Mouse (Mus musculus): ENCODE data around the gene Fam83c. TPM values are rescaled to one million over a fixed set of nuclear protein-coding genes. Genes with fewer than 3 reads are reported as not detected.
A peak's percentile ranks its signal among the peaks of the same experiment; 100 is the strongest.
"Not testable (repeated sequence)": the region's sequence is repeated elsewhere in the genome, so short reads cannot be mapped to it uniquely, and the experiment has no call there.

Fam83c gene
- total RNA-seq (2015) (not detected in 2 replicates), total RNA-seq (2017) (not detected in 2 replicates)

DNA sequence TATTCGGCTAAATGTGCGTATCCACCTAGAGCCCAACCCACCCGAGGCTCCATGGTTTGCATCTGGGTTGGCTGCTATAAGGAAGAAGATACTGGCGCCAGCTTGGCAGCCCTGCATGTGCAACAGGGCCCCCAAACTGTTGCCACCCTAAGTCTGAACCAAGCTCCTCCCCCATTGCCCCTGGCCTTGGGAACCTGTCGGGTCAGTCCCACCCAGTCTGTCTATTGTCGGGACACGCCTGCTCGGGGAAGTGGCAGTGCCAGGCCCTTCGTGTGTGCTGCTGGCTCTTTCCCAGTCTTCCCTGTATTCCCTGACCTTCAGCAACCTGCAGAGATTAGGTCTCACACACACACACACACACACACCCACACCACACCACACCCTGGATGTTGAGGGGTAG lies at the start of gene Fam83c:
Gene Fam83c, minus strand, starts transcription at position 123 of the 400 bp plus-strand sequence.
- ATAC-seq (ENCODE audit: poor library complexity, severe bottlenecking), result no peak

GRCm38 (mm10) chr2:155882087-155882486 lies 47.4 kb upstream of the Fam83c start:
- no peak for ATAC-seq (ENCODE audit: poor library complexity, severe bottlenecking)

DNA sequence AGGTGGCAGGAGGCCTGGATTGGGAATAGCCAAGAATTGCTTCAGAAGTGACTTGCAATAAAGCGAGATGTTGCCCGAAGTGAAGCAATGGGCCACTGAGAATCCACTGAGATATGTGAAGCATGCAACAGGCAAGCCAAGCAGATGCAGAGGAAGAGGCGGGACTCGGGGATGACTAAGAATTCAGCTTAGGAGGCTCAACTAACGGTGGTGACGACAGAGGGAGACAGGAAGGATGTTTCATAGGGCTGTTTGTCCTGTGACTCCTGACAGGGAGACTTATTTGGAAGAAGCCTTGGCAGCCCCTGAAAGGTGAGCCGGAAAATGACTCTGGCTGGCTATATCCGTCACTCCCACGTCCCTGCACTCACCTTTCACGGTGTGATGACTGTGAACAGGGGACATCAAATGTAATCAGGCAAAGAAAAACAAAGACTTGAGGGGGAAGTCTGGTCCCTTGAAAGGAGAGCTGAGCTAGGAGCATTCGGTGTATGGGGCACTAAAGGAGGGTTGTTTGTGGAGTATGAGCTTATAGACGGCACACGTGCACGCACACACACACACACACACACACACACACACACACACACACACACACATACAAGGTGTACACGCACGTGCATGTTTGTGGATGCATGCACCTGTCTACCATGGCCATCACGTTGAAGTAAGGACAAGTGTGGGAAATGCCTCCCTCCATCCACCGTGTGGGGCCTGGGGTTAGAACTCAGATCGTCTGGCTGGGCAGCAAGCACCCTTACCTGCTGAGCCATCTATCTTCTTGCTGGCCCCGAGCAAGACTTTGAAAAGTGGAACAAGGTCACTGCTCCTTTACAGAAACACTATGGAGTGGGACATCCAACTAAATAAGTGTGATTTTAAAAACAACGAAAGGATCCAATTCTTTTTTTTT lies 44.6 kb upstream of the Fam83c start:
- peak; percentile 95 for ATAC-seq (ENCODE audit: poor library complexity, severe bottlenecking)

GRCm38 (mm10) chr2:155873636-155874035 lies 39.0 kb upstream of the Fam83c start:
- no peak for ATAC-seq (ENCODE audit: poor library complexity, severe bottlenecking)

- no peak for ATAC-seq (ENCODE audit: poor library complexity, severe bottlenecking)
Observed at GRCm38 (mm10) chr2:155872930-155873507, 38.4 kb upstream of the Fam83c start.

GRCm38 (mm10) chr2:155872486-155872885 lies 37.8 kb upstream of the Fam83c start:
- ATAC-seq (ENCODE audit: poor library complexity, severe bottlenecking), result no peak

GRCm38 (mm10) chr2:155869772-155870171 lies 35.1 kb upstream of the Fam83c start:
- no peak for ATAC-seq (ENCODE audit: poor library complexity, severe bottlenecking)

- no peak for ATAC-seq (ENCODE audit: poor library complexity, severe bottlenecking)
Observed at GRCm38 (mm10) chr2:155868320-155868719, 33.7 kb upstream of the Fam83c start.

DNA sequence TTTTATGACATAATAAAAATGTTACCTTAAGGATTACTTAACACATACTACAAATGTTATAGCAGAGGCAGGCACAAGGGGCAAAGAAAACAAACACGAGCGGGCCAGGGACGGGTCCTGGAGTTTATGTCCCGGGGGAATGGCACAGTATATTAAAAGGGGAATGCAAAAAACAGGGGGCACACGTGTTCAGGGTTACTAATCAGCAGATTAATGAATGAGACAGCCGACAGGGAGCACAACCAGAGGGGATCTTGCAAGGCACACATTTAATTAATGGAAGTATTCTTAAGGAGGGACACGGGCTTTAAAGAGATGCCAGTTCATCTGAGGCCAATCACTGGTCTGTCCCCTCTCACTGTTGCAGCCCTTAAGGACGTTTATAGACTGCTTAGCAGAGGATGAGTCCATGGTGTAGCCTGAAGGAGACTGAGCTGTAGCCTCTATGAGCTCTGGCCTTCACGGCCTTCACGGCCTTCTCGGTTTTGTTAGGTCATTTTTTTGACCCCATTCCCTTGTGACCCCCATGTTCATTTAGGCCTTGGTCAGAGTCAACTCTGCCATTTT lies 28.7 kb upstream of the Fam83c start:
- ATAC-seq (ENCODE audit: poor library complexity, severe bottlenecking), result no peak

DNA sequence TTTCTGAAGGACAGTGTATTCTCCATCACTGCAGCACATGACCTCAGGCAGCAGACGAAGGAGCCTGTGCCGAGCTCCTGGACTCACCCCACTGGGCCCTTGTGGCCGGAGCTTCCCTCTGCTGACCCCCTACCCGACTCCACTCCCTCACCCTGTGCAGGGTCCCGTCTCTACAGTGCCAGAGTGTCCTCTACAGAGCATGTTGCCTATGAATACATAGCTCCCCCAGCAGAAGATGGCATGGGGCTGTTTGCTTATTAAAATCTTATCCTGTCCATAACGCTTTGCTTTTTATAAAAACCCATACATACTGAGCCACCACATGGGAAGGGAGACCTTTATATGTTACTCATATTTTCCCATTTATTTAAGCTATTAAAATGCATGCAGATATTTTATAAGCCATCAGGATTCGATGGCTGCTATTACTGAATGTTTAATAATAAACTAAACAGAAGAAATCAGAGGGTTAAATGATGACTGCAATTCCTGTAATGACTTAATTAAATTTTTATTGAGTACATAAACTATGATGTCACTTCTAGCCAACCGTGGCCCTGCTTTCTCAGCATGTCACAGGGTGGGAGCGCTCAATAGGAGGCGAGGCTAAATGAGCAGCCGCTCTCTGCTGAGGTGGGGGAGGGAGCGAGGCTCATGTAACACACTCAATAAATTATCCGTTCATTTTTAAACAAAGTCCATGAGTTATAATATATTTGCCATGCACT lies 28.1 kb upstream of the Fam83c start:
- ATAC-seq (ENCODE audit: poor library complexity, severe bottlenecking), result no peak

GRCm38 (mm10) chr2:155861581-155861980 lies 26.9 kb upstream of the Fam83c start:
- no peak for ATAC-seq (ENCODE audit: poor library complexity, severe bottlenecking)

- no peak for ATAC-seq (ENCODE audit: poor library complexity, severe bottlenecking)
Observed at GRCm38 (mm10) chr2:155860102-155860501, 25.4 kb upstream of the Fam83c start.

DNA sequence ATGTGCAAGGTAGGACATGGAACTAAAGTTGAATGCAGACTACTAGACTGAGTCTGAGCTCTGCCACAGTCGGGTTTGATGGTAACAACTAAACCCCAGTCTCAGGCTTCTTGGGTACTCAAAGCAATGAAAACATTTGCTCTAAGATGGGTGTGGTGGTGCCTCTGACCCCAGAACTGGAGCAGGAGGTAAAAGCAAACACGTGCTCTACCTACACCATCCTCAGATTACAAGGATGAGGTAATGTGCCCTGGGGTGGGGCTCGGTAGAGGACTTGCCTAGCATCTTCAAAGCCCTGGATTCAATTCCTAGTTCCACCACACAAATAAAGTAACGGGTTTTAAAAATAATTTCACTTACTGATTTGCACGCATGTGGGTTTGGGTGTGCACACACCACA lies 17.9 kb upstream of the Fam83c start:
- ATAC-seq (ENCODE audit: poor library complexity, severe bottlenecking), result no peak

- no peak for ATAC-seq (ENCODE audit: poor library complexity, severe bottlenecking)
Observed at GRCm38 (mm10) chr2:155850120-155850519, 15.5 kb upstream of the Fam83c start.

GRCm38 (mm10) chr2:155849464-155849863 lies 14.8 kb upstream of the Fam83c start:
- ATAC-seq (ENCODE audit: poor library complexity, severe bottlenecking), result no peak

DNA sequence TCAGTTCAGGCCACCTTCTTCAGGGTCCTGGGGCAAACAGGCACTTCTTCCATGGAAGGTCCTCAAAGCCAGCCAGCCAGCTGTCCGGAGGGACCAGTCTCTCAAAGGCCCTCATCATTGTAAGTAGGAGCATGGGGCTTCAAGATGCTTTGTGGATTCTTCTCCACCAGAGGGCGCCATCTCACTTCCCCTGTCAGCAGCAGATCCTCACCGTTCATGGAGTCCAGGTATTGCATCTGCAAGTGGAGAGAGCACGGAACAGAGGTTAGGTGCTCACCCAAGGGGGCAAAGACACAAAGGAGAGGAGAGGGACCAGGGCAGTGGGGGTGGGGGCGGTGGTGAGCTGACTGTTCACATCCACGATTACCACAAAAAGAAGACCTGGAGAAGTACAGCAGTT lies 13.6 kb upstream of the Fam83c start:
- ATAC-seq (ENCODE audit: poor library complexity, severe bottlenecking), result peak; percentile 79

DNA sequence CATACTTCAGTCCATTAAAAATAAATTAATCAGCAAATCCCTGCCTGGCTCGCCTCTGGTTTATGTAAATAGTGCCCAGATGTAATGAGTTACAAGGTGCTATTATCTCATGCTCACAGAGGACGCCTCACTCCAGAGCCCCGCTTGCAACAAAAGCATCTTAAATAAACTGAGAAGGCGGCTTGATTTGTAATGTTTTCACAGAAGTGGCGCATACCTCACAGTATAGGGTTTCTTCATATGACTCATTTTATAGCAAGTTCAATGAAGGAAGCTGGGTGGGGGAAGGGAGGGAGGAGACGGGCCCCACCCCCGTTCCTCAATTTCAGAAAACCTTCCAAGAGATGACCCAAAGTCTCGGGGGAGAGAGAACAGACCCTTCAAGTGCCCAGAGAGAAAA lies 12.3 kb upstream of the Fam83c start:
- no peak for ATAC-seq (ENCODE audit: poor library complexity, severe bottlenecking)

DNA sequence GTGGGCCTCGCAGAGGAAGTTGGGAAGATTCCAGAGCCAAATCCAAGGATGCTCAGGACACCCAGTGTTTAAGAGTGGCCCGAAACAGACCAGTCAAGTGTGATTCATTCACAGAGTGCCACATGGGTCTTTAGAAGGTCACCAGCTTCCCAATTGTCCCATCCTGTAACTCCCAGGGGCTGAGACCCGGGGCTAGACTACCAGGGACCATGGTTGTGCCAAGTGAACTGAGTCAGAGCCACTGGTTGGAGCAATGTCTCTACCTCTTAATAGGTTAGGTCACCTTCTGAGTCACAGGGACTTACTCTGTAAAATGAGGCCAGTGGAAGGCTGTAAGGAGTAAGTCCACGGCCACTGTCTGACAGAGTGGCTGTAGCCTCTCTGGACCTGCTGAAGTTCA lies 4.3 kb upstream of the Fam83c start:
- no peak for ATAC-seq (ENCODE audit: poor library complexity, severe bottlenecking)

- no peak for ATAC-seq (ENCODE audit: poor library complexity, severe bottlenecking)
Observed at GRCm38 (mm10) chr2:155837961-155838360, 3.3 kb upstream of the Fam83c start.

GRCm38 (mm10) chr2:155832087-155832486 lies 2.6 kb downstream of the Fam83c start:
- ATAC-seq (ENCODE audit: poor library complexity, severe bottlenecking), result not testable (repeated sequence)

DNA sequence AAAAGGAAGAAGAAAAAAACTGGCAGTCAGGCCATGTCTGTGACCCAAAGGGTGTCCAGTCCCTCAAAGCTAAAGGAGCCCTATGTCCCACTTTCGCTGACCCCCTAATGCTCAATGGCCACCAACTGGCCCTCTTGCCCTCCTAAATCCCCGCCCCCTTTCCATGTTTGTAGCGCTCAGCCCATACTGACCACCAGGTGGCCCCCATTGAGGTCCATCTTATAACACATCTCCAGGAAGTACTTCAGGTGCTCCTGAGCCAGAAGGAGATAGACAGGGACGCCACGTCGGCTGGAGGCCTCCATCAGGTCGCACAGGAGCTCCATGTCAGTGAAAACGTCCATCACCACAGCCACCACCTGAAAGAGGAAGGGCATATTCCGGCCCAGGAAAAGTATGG lies 3.4 kb downstream of the Fam83c start:
- ATAC-seq (ENCODE audit: poor library complexity, severe bottlenecking), result no peak
